Mouse (Mus musculus) olfactory bulb, adult 2 months (tissue): Measurements from ENCODE around the gene Ube2g1.

Experiments used
- CTCF ChIP-seq: fragments of 200-500 bp; IDR thresholded peaks from 2 replicates; pipeline ENCODE4 v1.5.1; 2012; ENCODE audit warnings: low read depth, mild to moderate bottlenecking, low read length, moderate library complexity; ENCODE audit not compliant: insufficient read depth
- POLR2A ChIP-seq: fragments of 200-500 bp; IDR thresholded peaks from 2 replicates; pipeline ENCODE4 v1.6.1; 2012; ENCODE audit warnings: mild to moderate bottlenecking, low read depth, low read length, moderate library complexity; ENCODE audit not compliant: insufficient read depth

GRCm38 (mm10) chr11:72718161-72718560, 111.1 kb downstream of the Ube2g1 start:
- TF ChIP-seq CTCF (no peak), POLR2A (no peak)
